Mouse (Mus musculus) thymus, postnatal 14 days (tissue): ENCODE results near the gene Paqr5.

Experiments
- DNase-seq: peaks from one replicate; pipeline ENCODE4 v3.0.0; 2021

Gene Paqr5

GRCm38 (mm10) chr9:61952241-61952640 lies 74.4 kb downstream of the Paqr5 start:
- no peak for DNase-seq

GRCm38 (mm10) chr9:61947402-61948346 lies 79.0 kb downstream of the Paqr5 start:
- peak; percentile 82 for DNase-seq

GRCm38 (mm10) chr9:61946623-61947401 lies 79.8 kb downstream of the Paqr5 start, which contains the start of gene Kif23:
Gene Kif23, minus strand, starts transcription at chr9:61946774.
- peak; percentile 99 for DNase-seq

- DNase-seq = peak; percentile 84
These were observed 80.6 kb downstream of the Paqr5 start for GRCm38 (mm10) chr9:61945973-61946611.

- DNase-seq = no peak
These were observed 85.6 kb downstream of the Paqr5 start for GRCm38 (mm10) chr9:61941054-61941453.

- DNase-seq = no peak
These were observed 93.3 kb downstream of the Paqr5 start for GRCm38 (mm10) chr9:61933333-61933732.

- no peak for DNase-seq
These were observed 94.6 kb downstream of the Paqr5 start for GRCm38 (mm10) chr9:61932009-61932408.

- DNase-seq = peak; percentile 61
These were observed 101.5 kb downstream of the Paqr5 start for GRCm38 (mm10) chr9:61925086-61925660.

GRCm38 (mm10) chr9:61920331-61920730 lies 106.3 kb downstream of the Paqr5 start:
- DNase-seq = no peak

- no peak for DNase-seq
These were observed 107.2 kb downstream of the Paqr5 start for GRCm38 (mm10) chr9:61919464-61919863.

GRCm38 (mm10) chr9:61917436-61917835 lies 109.2 kb downstream of the Paqr5 start:
- DNase-seq = no peak

GRCm38 (mm10) chr9:61916986-61917385 lies 109.7 kb downstream of the Paqr5 start:
- DNase-seq = no peak

GRCm38 (mm10) chr9:61915393-61916005 lies 111.2 kb downstream of the Paqr5 start:
- no peak for DNase-seq

- DNase-seq = no peak
These were observed 111.7 kb downstream of the Paqr5 start for GRCm38 (mm10) chr9:61914917-61915300.

GRCm38 (mm10) chr9:61914203-61914916 lies 112.3 kb downstream of the Paqr5 start, which contains the start of gene Rplp1:
Gene Rplp1, minus strand, starts transcription at chr9:61914542.
- DNase-seq = peak; percentile 97

- DNase-seq = no peak
These were observed 115.1 kb downstream of the Paqr5 start for GRCm38 (mm10) chr9:61911300-61912128.

- peak; percentile 39 for DNase-seq
These were observed 116.0 kb downstream of the Paqr5 start for GRCm38 (mm10) chr9:61910526-61911256.

GRCm38 (mm10) chr9:61909633-61910032 lies 117.0 kb downstream of the Paqr5 start:
- DNase-seq = no peak

GRCm38 (mm10) chr9:61908832-61909407 lies 117.7 kb downstream of the Paqr5 start:
- no peak for DNase-seq
